Mouse (Mus musculus): ENCODE measurements around the gene Anapc4. TPM values are rescaled to one million over a fixed set of nuclear protein-coding genes. Genes with fewer than 3 reads are reported as not detected.

The Anapc4 gene
- total and polyA plus RNA-seq, 3 experiments, result 66.4 to 87.0 (median 85.6) TPM

GRCm38 (mm10) chr5:52911286-52911870 lies 77.6 kb downstream of the Anapc4 start (continued):
- no peak for TF ChIP-seq NELFE (IDR thresholded peaks at IDR 0.05; ENCODE audit: low read depth, low read length)
- no peak for TF ChIP-seq USF1 (IDR thresholded peaks at IDR 0.05; ENCODE audit: low read depth, low read length)
- TF ChIP-seq SMC3 (IDR thresholded peaks at IDR 0.05; ENCODE audit: low read depth, low read length), result no peak

DNA sequence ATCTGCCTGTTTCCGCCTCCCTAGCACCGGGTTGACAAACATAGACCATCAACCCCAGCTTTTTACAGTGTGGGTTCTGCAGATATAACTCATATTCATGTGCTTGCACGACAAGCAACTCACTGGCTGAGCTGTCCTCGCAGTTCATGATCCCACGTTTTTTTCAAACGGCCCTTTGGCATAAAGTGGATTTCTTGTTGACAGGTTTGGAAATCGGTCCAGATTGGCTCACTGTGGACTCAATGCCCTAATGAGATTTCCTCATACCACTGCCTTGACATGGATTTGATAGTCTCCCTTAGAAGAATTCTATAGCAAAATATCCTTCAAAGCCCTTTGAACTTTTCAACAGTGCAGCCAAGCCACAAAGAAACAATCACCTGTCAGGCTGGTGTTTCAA lies 79.9 kb downstream of the Anapc4 start:
- Histone ChIP-seq H3K4me2 (ENCODE audit: insufficient read depth, low read depth, poor library complexity, severe bottlenecking) (no peak overlapping the region), H3K27ac (ENCODE audit: insufficient read depth, low read depth) (no peak overlapping the region), H3K27me3 (replicated peaks) (no peaks in the 10 kb centered on the region), H3K9ac (ENCODE audit: insufficient read depth, low read depth) (no peak overlapping the region), H3K4me3 (replicated peaks in 1 of 3; ENCODE audit: low read depth in 2 of 3, low read length in 2 of 3, poor library complexity in 1 of 3) (no peak overlapping the region), H3K4me1 (ENCODE audit: control insufficient read depth in 1 of 2, insufficient read depth in 2 of 2) (peaks cover 2 to 19% of the 10 kb centered on the region in 2 experiments; a peak in 2 of 4 replicates), H3K9me3 (replicated peaks; ENCODE audit: low read length) (no peaks in the 10 kb centered on the region), H3K79me2 (replicated peaks; ENCODE audit: control insufficient read depth, extremely low read depth, insufficient read depth, poor library complexity, severe bottlenecking) (no peaks in the 10 kb centered on the region), H3K36me3 (replicated peaks in 1 of 2; ENCODE audit: control insufficient read depth in 1 of 2, insufficient read depth in 1 of 2, low read length in 1 of 2) (no peaks in the 10 kb centered on the region)
- dilution Hi-C loops (cut with MboI; ENCODE audit: extremely low pct_ligation_motif_present, extremely low pct_unique_long_range_greater_than_20kb, low sequenced_read_pairs), result no loop called here
- DNase-seq (ENCODE audit: extremely low read depth), result no peak
- TF ChIP-seq MAFK (IDR thresholded peaks at IDR 0.05; ENCODE audit: insufficient replicate concordance, low read length) (no peak), RAD21 (IDR thresholded peaks at IDR 0.05; ENCODE audit: low read depth, low read length) (no peak), EP300 (IDR thresholded peaks at IDR 0.05; ENCODE audit: low read length) (no peak), USF1 (IDR thresholded peaks at IDR 0.05; ENCODE audit: low read depth, low read length) (no peak), GABPA (IDR thresholded peaks at IDR 0.05; ENCODE audit: insufficient replicate concordance, low read depth, low read length) (no peak), MYC (IDR thresholded peaks at IDR 0.05; ENCODE audit: low read depth, low read length) (no peak), PAX5 (IDR thresholded peaks at IDR 0.05; ENCODE audit: low read length) (no peak), JUN (IDR thresholded peaks at IDR 0.05; ENCODE audit: insufficient read depth, low read depth, low read length) (no peak), UBTF (IDR thresholded peaks at IDR 0.05; ENCODE audit: low read depth, low read length) (no peak), KAT2A (IDR thresholded peaks at IDR 0.05; ENCODE audit: insufficient replicate concordance, low read length) (no peak), CHD2 (IDR thresholded peaks at IDR 0.05; ENCODE audit: low read length) (no peak), NRF1 (IDR thresholded peaks at IDR 0.05; ENCODE audit: low read depth, low read length) (no peak), NELFE (IDR thresholded peaks at IDR 0.05; ENCODE audit: low read depth, low read length) (no peak), E2F4 (IDR thresholded peaks at IDR 0.05; ENCODE audit: insufficient replicate concordance, low read depth, low read length) (no peak), SIN3A (IDR thresholded peaks at IDR 0.05; ENCODE audit: low read length) (no peak), BHLHE40 (IDR thresholded peaks at IDR 0.05; ENCODE audit: low read depth, low read length) (no peak), USF2 (conservative IDR thresholded peaks at IDR 0.05; ENCODE audit: low read depth, low read length) (no peak), CTCF (conservative IDR thresholded peaks at IDR 0.05 in 1 of 2, IDR thresholded peaks at IDR 0.05 in 1 of 2; ENCODE audit: low read depth in 2 of 2, low read length in 2 of 2) (no peak), MAZ (IDR thresholded peaks at IDR 0.05; ENCODE audit: low read depth, low read length) (no peak)
- in situ Hi-C loops (cut with MboI; ENCODE audit: low pct_ligation_motif_present, low pct_unique_long_range_greater_than_20kb, low sequenced_read_pairs), result no loop called here
